Mouse (Mus musculus) ES-Bruce4 (cell line): ENCODE data around the gene 4930469K13Rik.

Experiments
- CTCF ChIP-seq: IDR thresholded peaks from one replicate; pipeline ENCODE4 v1.8.1; 2011; ENCODE audit warnings: low read depth, low read length
- EP300 ChIP-seq: IDR thresholded peaks from 2 replicates; pipeline ENCODE4 v1.6.1; 2011; ENCODE audit warnings: low read depth, low read length; ENCODE audit not compliant: insufficient read depth
- POLR2A ChIP-seq: IDR thresholded peaks from one replicate; pipeline ENCODE4 v1.8.1; 2011; ENCODE audit warnings: low read length; ENCODE audit not compliant: insufficient read depth

DNA sequence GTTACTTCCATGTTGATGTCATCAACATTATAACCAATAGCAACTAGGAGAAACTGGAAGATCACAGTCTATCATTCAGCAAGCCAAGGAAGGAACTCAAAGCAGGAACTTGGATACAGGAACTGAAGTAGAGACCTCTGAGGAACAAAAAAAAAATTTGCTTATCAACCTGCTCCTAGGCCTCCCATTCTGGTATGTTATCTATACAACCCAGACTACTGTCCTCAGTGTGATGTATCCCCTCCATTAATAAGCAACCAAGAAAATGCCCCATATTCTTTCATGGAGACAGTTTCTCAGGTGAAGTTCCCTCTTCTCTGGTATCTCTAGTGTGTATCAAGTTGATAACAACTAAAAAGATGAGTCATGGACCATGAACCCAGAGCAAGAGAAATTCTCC lies 40.0 kb downstream of the 4930469K13Rik start:
- TF ChIP-seq EP300, result no peak
- no peak for TF ChIP-seq CTCF
- no peak for TF ChIP-seq POLR2A
